Mouse (Mus musculus): Measurements from ENCODE around the gene Hmg20b. TPM values are rescaled to one million over a fixed set of nuclear protein-coding genes. Genes with fewer than 3 reads are reported as not detected.

Hmg20b gene
- total RNA-seq, 2 experiments from 2014 or later = 74.0 to 82.9 TPM

DNA sequence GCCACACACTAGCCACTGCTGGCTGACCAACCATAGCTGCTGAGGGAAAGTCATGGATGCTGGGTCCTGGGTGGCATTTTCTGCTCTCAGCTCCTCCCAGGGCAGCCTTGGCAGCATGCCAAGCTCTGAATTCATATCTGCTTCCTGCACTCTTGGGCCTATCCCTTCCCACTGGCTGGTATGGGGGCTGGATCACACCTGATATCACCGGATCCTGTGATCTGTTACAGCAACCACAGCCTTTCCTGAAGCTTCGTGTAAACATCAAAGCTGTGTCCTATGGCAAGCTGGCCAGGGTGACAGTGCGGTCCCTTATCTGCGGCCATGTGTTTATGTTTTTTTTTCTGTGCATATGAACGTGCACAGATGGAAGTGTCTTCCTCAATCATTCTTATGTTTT, 31.8 kb upstream of the Hmg20b start:
- DNase-seq = no peak
- intact Hi-C loops (cut with DNase I) = loop anchor here (10.0 kb wide), 1 partner anchor 163 kb away; the partner anchor contains the start of gene Gna11

DNA sequence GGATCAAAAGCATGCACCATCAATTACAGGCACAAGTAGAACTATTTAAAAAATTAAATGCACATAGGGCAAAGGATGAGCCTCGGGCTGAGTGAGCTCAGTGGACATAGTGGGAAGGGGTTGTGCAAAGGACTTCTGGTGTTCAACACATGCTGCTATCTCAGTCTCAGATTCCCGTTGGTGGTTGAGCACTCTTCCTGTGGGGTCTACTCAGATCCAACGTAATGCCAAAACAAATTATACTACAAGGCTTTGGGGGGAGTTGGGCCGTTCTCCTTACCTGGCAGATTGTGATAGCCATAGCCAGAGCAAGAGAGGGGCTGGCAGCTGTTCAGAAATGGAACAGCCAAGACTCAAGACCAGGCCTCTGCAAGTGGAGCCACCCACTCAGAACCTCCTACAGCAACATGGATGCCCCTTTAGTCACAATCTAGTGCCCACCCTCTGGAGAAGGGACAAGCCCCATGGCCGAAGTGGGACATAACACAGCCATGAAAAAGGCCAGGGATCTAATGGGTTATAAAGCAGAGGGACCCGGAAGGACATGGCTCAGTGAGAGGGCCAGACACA, 29.6 kb upstream of the Hmg20b start:
- DNase-seq = no peak
- intact Hi-C loops (cut with DNase I) = loop anchor here (10.0 kb wide), 1 partner anchor 165 kb away; the partner anchor contains the start of gene Gna11

DNA sequence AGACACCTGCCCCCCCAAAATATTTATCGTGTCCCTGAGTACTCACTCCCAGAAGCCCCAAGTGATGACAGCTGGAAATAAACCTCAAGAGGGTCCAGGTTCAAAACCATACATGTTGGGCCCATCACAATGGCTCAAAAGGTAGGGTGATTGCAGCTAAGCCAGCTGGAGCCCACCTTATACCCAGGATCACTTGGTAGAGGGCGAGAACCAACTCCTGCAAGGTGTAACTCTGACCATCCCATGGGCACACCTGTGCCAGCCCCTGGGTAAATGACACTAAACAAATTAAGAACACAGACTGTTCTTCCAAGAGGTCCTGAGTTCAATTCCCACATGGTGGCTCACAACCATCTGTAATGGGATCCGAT, 28.9 kb upstream of the Hmg20b start:
- intact Hi-C loops (cut with DNase I) = no loop called here
- no peak for DNase-seq

DNA sequence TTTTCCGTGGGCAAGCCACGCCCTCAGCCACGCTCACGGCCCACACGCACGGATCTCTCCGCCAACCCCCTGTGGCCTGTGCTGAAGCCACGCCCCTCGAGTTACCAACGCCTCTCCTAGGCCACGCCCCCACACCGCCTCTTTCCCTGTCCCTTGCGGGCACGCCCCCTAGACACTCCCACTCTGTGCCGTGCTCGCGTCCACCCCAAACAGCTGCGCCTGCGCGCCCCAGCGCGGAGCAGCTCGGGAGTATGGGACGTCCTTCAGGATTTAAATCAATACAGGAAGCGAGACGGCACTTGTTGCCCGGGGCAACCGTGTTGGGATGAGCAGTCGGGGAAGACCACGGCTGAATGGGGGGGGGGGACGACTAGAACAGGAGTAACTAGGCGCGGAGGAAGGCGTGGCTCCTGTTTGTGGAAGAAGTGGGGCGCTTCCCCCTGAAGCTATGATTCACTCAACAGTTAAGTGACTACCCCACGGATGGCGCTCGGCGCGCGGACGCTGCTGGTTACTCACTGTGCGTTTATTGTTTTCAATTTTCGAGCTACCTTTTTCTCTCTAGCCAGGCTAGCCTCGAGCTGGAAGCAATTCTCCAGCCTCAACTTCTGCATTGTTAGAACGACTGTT, 28.4 kb upstream of the Hmg20b start:
- intact Hi-C loops (cut with DNase I) = no loop called here
- peak; percentile 100 for DNase-seq

DNA sequence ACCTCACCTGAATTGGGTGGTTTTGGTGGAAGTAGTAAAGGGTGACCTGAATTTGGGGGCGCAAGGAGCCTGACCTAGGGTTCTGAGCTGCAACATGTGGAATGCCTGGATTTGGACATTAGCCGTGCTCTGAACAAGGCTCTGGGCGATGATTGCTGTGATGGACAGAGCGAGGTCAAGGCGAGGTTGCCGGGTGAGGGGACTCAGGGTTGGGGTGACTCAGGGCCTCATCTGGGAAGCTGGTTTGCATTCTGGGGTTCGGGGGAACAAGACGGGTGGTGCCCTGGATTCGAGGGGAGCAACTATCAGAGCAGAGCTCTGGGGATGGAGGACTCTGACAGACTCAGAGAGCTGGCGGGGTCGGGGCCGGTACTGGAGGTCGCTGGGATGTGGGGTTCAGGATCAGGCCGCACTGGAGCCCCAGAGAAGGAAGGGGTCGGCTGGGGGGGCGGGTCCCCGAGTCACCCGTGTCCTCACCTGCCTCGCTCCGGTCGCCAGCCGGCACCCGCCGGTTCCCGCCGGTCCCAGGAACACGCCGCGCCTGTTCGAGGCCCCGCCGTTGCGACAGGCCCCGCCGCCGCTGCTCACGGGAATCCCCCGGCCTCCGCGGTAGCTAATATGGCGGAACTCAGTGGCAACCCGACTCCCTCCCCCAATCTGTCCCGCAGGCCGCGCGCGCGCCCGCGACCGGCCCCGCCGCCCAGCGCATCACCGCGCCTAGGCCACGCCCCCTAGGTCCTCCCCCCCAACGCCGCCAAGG, 27.7 kb upstream of the Hmg20b start, which contains the start of gene Fzr1:
Gene Fzr1 (minus strand): TSS at position 724 of the 760 bp plus-strand sequence.
- DNase-seq = no peak
- intact Hi-C loops (cut with DNase I) = loop anchor here (2.0 kb wide), 1 partner anchor 19 kb away; no protein-coding TSS in a partner anchor

DNA sequence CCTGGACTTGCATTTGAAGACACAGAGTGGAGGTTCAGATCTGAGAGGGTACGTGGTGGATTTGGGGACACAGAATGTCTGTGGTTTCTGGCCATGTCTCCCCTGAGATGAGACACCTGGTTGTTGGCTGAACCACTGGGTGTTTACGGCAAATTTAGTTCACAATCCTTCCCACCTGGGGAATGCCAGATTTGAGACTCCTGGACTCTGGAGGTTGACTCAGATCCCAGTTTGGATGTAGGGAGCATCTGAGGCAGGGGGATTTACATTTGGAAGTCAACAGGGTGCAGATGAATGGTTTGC, 27.0 kb upstream of the Hmg20b start:
- no peak for DNase-seq
- intact Hi-C loops (cut with DNase I) = loop anchor here (2.0 kb wide), 1 partner anchor 19 kb away; no protein-coding TSS in a partner anchor

DNA sequence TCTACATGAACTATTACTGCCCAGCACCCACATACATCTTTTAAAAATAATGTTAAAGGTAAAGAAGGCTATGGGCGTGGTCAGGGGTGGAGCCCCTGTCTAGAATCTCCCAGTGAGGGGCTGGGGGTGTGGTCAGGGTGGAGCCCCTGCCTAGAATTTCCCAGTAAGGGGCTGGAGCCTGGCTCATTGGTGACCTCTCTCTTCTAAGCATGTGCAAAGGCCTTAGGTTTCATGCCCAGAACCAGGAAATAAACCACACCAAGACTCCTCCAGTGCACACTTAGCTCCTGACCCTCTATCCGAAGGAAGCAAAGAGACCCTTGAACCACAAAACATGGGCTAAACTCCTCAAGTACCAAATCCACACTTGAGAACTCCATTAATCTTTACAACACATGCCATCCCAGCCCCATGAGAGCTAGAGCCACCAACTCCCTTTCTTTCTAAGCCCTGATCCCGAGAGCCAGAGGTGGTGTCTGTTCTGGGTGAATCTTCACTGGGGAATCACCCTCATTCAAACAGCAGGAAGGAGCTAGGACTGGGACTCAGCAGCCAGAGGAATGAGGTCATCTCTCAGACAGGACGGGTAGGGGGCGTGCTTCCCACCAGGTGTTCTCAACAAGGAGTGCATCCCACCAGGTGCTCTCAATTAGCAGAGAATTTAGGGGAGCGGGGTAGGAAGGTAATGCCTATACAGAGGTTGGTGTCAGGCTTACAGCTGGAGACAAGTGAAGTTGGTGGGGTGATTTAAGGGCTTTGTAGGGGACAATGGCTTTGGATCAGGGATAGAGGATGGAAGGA, 26.5 kb upstream of the Hmg20b start:
- DNase-seq = no peak
- intact Hi-C loops (cut with DNase I) = loop anchor here (2.0 kb wide), 1 partner anchor 18 kb away; no protein-coding TSS in a partner anchor

DNA sequence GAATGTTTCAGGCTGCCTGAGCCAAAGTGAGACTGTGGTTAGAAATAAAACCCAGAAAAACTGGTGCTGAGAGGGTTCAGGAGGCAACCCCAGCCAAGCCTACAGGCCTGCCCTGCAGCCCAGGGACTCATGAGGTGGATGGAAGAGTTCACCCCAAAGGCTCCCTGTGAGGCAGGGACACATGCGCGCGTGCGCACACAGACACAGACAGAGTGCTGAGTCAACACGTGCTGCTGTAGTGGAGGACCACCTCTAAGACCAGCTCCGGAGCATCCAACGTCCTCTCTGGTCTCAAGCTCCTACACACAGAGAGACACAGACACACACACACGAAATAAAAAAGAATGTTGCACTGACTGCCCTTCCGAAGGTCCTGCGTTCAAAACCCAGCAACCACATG, 25.0 kb upstream of the Hmg20b start:
- DNase-seq = no peak
- intact Hi-C loops (cut with DNase I) = no loop called here

DNA sequence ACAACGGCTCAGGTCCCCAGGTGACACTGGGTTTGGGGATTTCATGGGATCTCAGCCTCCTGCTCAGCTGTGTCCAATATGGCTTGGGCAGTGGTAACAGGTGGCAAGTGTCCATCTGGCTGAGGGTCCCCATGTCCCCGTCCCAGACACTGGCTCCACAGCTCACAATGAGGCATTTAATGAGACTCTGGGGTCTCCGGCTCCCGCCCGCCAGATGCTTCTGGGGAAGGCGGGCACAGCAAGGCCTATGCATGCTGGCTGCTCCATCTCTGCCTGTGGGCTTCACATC, 16.9 kb upstream of the Hmg20b start:
- DNase-seq = no peak
- intact Hi-C loops (cut with DNase I) = no loop called here

DNA sequence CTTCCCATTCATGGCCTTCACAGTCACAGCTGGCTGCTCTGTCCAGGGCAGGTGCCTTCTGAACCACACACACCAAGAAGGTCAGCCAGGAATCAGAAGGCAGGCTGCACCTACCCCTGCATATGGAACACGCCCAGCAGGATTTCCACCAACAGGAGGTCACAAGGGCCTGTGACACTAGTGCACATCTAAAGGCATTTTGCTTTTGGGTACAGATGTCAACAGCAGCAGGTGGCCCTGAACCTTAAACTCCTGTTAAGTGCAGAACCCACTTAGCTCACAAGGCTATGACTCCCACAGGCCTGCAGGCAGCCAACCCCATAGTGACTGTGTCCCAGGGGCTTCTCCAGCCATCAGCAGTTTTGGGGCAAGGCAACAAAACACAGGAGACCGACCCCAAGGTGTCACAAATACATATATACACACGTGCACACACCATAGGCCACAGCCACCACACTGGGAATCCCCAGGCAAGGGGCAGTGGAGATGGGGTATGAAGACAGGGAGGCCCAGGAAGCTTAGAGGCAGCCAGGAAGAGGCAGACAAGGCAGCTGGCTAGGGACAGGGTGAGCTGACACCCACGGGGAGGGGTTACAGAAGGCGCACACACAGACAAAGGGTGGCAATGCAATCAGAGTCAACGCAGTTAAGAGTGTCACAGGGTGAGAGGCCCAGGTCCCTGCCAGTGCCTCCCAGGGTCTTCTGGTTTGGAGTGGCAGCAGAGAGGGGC, 16.4 kb upstream of the Hmg20b start:
- intact Hi-C loops (cut with DNase I) = no loop called here
- DNase-seq = no peak

DNA sequence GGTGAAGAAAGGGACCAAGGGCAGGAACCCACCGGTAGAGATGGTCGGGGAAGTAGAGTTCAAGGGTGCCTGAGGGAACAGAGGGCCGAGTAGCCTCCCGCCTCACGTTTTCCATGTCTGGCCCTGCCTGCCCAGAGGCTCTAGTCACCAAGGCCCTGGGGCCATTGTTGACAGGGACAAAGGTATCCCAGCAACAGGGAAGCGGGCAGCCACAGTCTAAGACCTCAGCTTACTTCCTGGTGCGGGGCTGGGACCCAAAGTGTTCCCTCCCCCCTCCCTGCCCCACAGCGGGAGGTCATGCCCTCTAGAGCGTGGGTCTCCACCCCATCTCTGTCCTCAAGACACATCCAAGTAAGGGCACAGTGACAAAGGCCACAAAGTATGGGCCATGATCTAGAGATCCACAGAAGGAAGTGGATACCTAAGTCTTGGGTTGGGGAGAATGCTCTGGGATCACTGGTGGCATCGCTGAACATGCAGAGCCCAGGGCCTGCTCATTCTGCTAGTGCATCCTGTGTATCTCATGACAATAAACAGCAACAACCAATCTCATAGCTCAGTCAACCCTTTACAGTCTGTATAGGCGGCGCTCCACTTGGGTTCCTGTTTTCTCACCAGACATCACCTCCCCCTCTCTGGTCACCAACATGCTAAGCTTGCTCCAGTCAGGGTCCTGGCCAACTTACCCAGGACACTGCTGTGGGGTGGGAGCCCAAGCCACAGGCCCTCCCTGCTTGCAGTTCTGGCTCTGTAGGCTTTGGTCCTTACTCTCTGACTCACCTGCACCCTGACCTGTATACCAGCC, 15.6 kb upstream of the Hmg20b start, which contains the start of gene 4930404N11Rik:
Gene 4930404N11Rik (minus strand): TSS at position 145 of the 805 bp plus-strand sequence.
- intact Hi-C loops (cut with DNase I) = no loop called here
- DNase-seq = no peak

DNA sequence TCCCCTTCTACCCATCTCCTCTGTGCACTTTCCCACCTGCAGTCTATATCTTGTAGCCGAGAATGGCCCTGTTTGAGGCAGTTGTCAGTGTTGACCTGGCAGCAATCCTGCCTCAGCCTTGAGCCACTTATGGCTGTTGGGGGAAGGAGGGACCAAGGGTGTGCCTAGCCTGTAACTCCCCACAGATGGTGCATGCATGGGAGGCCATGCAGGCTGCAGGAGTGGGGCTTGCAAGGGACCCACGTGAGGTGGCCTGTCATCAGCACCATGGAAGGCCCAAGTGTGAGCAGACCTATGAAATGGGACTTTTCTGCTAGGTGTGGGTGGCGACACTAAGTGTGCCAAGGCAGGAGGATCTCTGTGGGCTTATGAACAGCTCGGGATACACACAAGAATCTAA, 14.8 kb upstream of the Hmg20b start:
- intact Hi-C loops (cut with DNase I) = no loop called here
- no peak for DNase-seq

DNA sequence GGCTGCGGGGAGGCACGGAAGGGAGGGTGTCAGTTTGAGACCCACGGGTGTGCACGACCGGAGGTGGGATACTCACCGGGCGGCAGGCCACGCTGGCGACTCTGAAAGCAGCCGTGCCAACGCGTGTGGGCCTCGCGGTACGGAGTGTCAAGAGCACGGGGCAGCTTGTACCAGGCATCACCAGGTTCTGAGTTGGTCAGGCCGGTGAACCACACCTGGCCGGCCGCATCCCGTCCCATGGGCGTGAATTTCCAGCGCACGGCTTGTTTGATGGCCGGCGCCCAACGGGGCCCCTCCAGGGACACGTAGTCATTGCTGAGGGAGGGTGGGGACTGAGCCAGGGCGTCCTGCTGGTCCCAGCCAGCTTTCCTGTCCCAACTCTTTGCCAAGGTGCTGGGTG, 14.4 kb upstream of the Hmg20b start:
- DNase-seq = peak; percentile 58 to 61
- intact Hi-C loops (cut with DNase I) = no loop called here

DNA sequence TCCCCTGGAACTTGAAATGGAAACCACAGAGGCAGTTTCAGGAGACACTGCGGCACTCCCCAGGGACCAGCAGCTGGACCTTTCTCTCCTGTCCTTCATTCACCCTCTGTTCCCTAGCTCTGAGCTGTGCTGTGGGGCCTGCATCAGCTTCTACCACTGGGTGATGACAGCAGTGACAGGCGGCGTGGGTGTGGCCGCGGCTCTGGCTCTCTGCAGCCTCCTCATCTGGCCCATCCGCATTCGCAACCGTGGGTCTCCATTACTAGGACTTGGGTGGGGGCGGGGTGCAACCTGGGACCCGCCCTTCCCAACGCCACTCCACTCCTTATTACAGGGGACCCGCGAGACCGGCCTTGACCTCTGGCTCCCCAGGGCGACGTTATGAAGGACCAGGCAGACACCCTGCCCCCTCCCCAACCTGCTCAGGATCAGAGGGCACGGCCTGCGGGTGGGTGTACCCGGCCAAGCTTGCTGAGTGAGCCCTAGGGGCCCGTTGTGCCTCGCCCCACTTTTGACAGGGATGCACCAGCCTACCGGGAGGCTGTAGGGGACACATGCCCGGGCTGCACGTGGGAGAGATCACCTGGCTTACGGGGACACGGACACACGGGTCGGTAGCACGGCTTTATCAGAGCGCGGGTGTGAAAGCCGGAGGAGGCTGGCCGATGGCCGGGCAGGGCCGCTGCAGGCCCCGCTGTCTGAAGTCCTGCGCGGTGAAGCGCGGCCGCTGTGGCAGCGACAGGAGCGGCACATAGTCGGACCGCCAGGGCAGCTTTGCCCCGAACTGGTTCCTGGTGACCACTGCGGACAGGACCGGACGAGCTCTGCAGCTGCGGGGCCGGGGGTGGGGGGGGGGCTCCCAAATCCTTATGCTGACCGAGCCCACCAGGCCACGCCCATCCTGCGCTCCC, 13.4 kb upstream of the Hmg20b start:
- intact Hi-C loops (cut with DNase I) = no loop called here
- DNase-seq = peak; percentile 46 to 70

DNA sequence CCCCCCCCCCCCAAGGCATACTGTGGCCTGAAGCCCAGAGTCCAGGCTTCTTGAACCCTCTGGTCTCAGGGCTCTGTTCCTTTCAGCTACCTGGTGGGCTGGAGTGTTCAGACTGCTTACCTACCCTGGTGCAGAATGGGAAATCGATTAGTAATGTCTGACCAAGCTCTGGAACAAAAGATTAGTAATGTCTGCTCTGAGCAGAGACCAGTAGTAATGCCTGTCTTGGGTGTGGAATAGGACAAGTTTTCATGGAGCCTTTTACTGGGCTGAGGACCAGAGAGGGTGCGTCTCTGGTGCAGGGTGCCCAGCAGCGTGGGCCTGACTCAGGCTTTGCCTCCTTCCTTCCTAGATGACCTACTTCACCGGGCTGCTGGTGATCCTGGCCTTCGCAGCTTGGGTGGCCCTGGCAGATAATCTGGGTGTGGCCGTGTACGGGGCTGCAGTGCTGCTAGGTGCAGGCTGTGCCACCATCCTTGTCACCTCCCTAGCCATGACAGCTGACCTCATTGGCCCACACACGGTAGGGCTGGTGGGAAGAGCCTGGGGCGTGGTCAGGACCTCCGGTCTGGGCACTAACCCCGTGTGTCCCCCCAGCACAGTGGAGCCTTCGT, 12.2 kb upstream of the Hmg20b start:
- intact Hi-C loops (cut with DNase I) = no loop called here
- DNase-seq = no peak

DNA sequence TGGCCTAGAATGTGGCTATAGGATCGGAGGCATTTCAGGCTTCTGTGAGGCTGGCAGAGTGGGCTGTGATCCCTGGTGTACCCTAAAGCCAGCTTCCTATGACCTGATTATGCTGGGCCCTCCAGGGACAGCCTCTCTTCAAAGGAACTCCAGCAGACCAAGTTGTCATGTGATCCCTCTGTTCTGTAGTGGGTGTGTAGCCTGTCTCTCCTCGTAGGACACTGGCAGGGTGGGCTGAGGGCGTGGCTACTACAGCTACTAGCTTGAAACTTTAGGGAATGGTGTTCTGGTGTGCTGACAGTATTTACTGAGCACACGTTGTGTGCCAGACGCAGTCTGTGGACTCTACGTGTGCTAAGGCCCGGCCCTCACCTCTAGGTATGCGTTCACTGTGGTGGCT, 10.4 kb upstream of the Hmg20b start:
- intact Hi-C loops (cut with DNase I) = no loop called here

DNA sequence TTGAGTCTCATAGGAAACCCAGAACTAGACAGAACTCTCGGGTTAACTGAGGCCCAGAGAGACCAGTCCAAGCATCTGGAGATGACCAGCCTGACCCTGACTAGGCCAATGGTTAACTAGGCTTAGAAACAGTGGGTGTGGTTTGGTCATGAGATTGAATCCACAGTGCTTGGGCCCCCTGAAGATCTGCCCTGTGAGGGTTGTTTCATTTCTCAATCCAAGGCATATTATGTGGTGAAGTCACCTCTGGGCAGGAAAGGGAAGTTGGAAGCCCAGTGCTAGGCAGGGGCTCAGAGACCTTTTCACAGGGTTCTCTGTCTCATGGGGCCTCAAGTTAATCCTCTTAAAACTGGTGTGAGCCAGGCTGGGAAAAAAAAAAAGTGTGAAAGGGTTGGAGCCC, 8.6 kb upstream of the Hmg20b start:
- intact Hi-C loops (cut with DNase I) = loop anchor here (2.0 kb wide), 1 partner anchor 18 kb away; no protein-coding TSS in a partner anchor
- no peak for DNase-seq

More for the DNA sequence above, 10.4 kb upstream of the Hmg20b start:
- no peak for DNase-seq

DNA sequence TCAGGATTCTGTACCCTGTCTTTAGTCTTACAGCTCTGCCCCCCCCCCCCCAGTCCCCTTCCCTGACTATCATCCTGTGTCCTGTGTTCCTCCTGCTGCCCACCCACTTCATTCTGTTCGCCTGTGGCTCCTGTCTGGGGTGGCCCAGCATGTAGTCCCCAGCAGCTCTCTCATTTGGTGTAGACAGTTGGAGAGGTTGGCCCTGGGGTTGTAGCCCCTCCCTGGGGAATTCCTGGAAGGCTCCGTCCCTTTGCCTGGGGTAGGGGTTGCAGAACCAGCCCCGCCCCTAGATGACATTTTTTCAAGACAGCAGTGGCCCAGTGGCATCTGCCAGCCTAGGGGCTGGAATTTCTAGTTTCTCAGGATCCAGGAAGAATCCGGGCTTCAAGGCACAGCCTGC, 7.9 kb upstream of the Hmg20b start:
- intact Hi-C loops (cut with DNase I) = loop anchor here (2.0 kb wide), 1 partner anchor 19 kb away; no protein-coding TSS in a partner anchor
- no peak for DNase-seq
